Mouse (Mus musculus) liver, embryonic 11.5 days (tissue): ENCODE data around the gene D5Ertd579e. TPM values are rescaled to one million over a fixed set of nuclear protein-coding genes. Genes with fewer than 3 reads are reported as not detected.

Experiments
- ATAC-seq: fragments of 200-750 bp; cut with Nextera tagmentation; replicated peaks from 2 replicates; pipeline ENCODE4 v1.8.0; 2017; ENCODE audit warnings: moderate number of reproducible peaks, mild to moderate bottlenecking, moderate TSS enrichment, moderate library complexity; ENCODE audit not compliant: low FRiP score
- DNase-seq: peaks from one replicate; pipeline ENCODE4 v3.0.0-alpha.2; 2017; ENCODE audit warnings: low spot score
- H3K27ac ChIP-seq: fragments of 300-500 bp; sonication (generic); 2 replicates; pipeline ENCODE4 v1.5.1; 2014; ENCODE audit warnings: mild to moderate bottlenecking, low read depth, low read length, control low read depth
- H3K27me3 ChIP-seq: fragments of 300-500 bp; sonication (generic); replicated peaks from 2 replicates; pipeline ENCODE4 v1.6.1; 2014; ENCODE audit warnings: low read length, mixed read lengths; ENCODE audit not compliant: control insufficient read depth, insufficient read depth
- H3K36me3 ChIP-seq: fragments of 300-500 bp; sonication (generic); 2 replicates; pipeline ENCODE4 v1.6.1; 2014; ENCODE audit warnings: mild to moderate bottlenecking, low read length, moderate library complexity, mixed read lengths; ENCODE audit not compliant: control insufficient read depth, insufficient read depth
- H3K4me1 ChIP-seq: fragments of 300-500 bp; sonication (generic); replicated peaks from 2 replicates; pipeline ENCODE4 v1.6.1; 2014; ENCODE audit warnings: low read length, mixed read lengths; ENCODE audit not compliant: control insufficient read depth, insufficient read depth
- H3K4me2 ChIP-seq: fragments of 300-500 bp; sonication (generic); 2 replicates; pipeline ENCODE4 v1.6.1; 2014; ENCODE audit warnings: mild to moderate bottlenecking, control low read depth, moderate library complexity
- H3K4me3 ChIP-seq: fragments of 300-500 bp; sonication (generic); 2 replicates; pipeline ENCODE4 v1.5.1; 2014; ENCODE audit warnings: low read depth, low read length, control low read depth
- H3K9ac ChIP-seq: fragments of 300-500 bp; sonication (generic); 2 replicates; pipeline ENCODE4 v1.6.1; 2014; ENCODE audit warnings: low read depth, low read length, control low read depth
- H3K9me3 ChIP-seq: fragments of 300-500 bp; sonication (generic); 2 replicates; pipeline ENCODE4 v1.6.1; 2016; ENCODE audit warnings: low read length, inconsistent platforms, mixed read lengths; ENCODE audit not compliant: control insufficient read depth
- WGBS: fragments of 180-500 bp; shearing (Covaris S2); extraction: QIAGEN DNeasy Blood & Tissue Kit; methylation state at CpG from one replicate; pipeline ENCODE4 v1.1.7; 2014; 5-methylcytosine and 5-hydroxymethylcytosine counted together
- polyA plus RNA-seq: library from polyadenylated mRNA; unstranded; fragments of >200 nt; fragmentation: Nextera tagmentation; extraction: Ambion mirVana; gene quantifications from 2 replicates; pipeline ENCODE4 v1.2.1, GENCODE M21; 2014

D5Ertd579e gene
- polyA plus RNA-seq, 1 experiment from 2014 or later: 19.3 TPM

- no peak overlapping the region for H3K4me2 ChIP-seq
- H3K9ac ChIP-seq: no peak overlapping the region
- WGBS: 92% methylated on average over 16 of the region's 16 CpGs
- peaks cover 24% of the 10 kb centered on the region for H3K4me1 ChIP-seq
- H3K27me3 ChIP-seq: no peaks in the 10 kb centered on the region
- no peaks in the 10 kb centered on the region for H3K9me3 ChIP-seq
- no peaks in the 10 kb centered on the region for H3K36me3 ChIP-seq
- no peak overlapping the region for H3K27ac ChIP-seq
- no peak overlapping the region for H3K4me3 ChIP-seq
- ATAC-seq: no peak
- no peak for DNase-seq
These were observed 124.5 kb downstream of the D5Ertd579e start for GRCm38 (mm10) chr5:36571371-36571770.

GRCm38 (mm10) chr5:36570546-36571245 lies 125.1 kb downstream of the D5Ertd579e start:
- DNase-seq: no peak
- Histone ChIP-seq H3K9ac (no peak overlapping the region), H3K27me3 (no peaks in the 10 kb centered on the region), H3K4me1 (peaks cover 24% of the 10 kb centered on the region), H3K4me3 (no peak overlapping the region), H3K36me3 (no peaks in the 10 kb centered on the region), H3K4me2 (no peak overlapping the region), H3K27ac (no peak overlapping the region), H3K9me3 (no peaks in the 10 kb centered on the region)
- WGBS: 81% methylated on average over 4 of the region's 4 CpGs
- no peak for ATAC-seq

- ATAC-seq (no peak), DNase-seq (no peak)
- H3K9me3 ChIP-seq: no peaks in the 10 kb centered on the region
- no peak overlapping the region for H3K4me2 ChIP-seq
- no peak overlapping the region for H3K4me3 ChIP-seq
- H3K9ac ChIP-seq: no peak overlapping the region
- H3K36me3 ChIP-seq: no peaks in the 10 kb centered on the region
- H3K4me1 ChIP-seq: peaks cover 27% of the 10 kb centered on the region
- WGBS: 90% methylated on average over 7 of the region's 7 CpGs
- H3K27ac ChIP-seq: no peak overlapping the region
- H3K27me3 ChIP-seq: no peaks in the 10 kb centered on the region
These were observed 125.7 kb downstream of the D5Ertd579e start for GRCm38 (mm10) chr5:36570098-36570497.

- Histone ChIP-seq H3K27ac (no peak overlapping the region), H3K4me1 (peaks cover 27% of the 10 kb centered on the region), H3K4me3 (no peak overlapping the region), H3K9ac (no peak overlapping the region), H3K36me3 (no peaks in the 10 kb centered on the region), H3K27me3 (no peaks in the 10 kb centered on the region), H3K4me2 (no peak overlapping the region), H3K9me3 (no peaks in the 10 kb centered on the region)
- DNase-seq (no peak), ATAC-seq (no peak)
- WGBS: 77% methylated on average over 4 of the region's 4 CpGs
These were observed 127.7 kb downstream of the D5Ertd579e start for GRCm38 (mm10) chr5:36568118-36568517.

GRCm38 (mm10) chr5:36567627-36568026 lies 128.2 kb downstream of the D5Ertd579e start:
- H3K9ac ChIP-seq: no peak overlapping the region
- no peaks in the 10 kb centered on the region for H3K9me3 ChIP-seq
- DNase-seq (no peak), ATAC-seq (no peak)
- H3K27me3 ChIP-seq: no peaks in the 10 kb centered on the region
- H3K27ac ChIP-seq: no peak overlapping the region
- peaks cover 27% of the 10 kb centered on the region for H3K4me1 ChIP-seq
- H3K4me2 ChIP-seq: no peak overlapping the region
- no peak overlapping the region for H3K4me3 ChIP-seq
- 59% methylated on average over 2 of the region's 2 CpGs for WGBS
- H3K36me3 ChIP-seq: no peaks in the 10 kb centered on the region

GRCm38 (mm10) chr5:36564530-36564929 lies 131.3 kb downstream of the D5Ertd579e start:
- no peaks in the 10 kb centered on the region for H3K27me3 ChIP-seq
- H3K36me3 ChIP-seq: no peaks in the 10 kb centered on the region
- H3K9me3 ChIP-seq: no peaks in the 10 kb centered on the region
- DNase-seq (no peak), ATAC-seq (peak; percentile 77)
- 48% methylated on average over 9 of the region's 9 CpGs for WGBS
- H3K27ac ChIP-seq: no peak overlapping the region
- H3K9ac ChIP-seq: no peak overlapping the region
- H3K4me2 ChIP-seq: no peak overlapping the region; the same call in 1 of the 2 replicates
- H3K4me1 ChIP-seq: peaks cover 41% of the 10 kb centered on the region
- H3K4me3 ChIP-seq: no peak overlapping the region

GRCm38 (mm10) chr5:36563741-36564140 lies 132.1 kb downstream of the D5Ertd579e start:
- H3K9ac ChIP-seq: no peak overlapping the region
- no peaks in the 10 kb centered on the region for H3K27me3 ChIP-seq
- no peak overlapping the region for H3K27ac ChIP-seq
- no peaks in the 10 kb centered on the region for H3K36me3 ChIP-seq
- ATAC-seq: no peak
- H3K4me2 ChIP-seq: no peak overlapping the region
- 71% methylated on average over 6 of the region's 6 CpGs for WGBS
- no peaks in the 10 kb centered on the region for H3K9me3 ChIP-seq
- DNase-seq: no peak
- no peak overlapping the region for H3K4me3 ChIP-seq
- H3K4me1 ChIP-seq: peaks cover 41% of the 10 kb centered on the region

- Histone ChIP-seq H3K36me3 (no peaks in the 10 kb centered on the region), H3K27ac (peak overlapping the region; percentile 5; the same call in 1 of the 2 replicates), H3K9ac (no peak overlapping the region), H3K27me3 (no peaks in the 10 kb centered on the region), H3K9me3 (no peaks in the 10 kb centered on the region), H3K4me1 (peaks cover 38% of the 10 kb centered on the region), H3K4me3 (no peak overlapping the region), H3K4me2 (no peak overlapping the region)
- ATAC-seq (peak; percentile 30), DNase-seq (no peak)
- 56% methylated on average over 10 of the region's 10 CpGs for WGBS
These were observed 132.9 kb downstream of the D5Ertd579e start for GRCm38 (mm10) chr5:36562791-36563445.

GRCm38 (mm10) chr5:36561509-36561908 lies 134.3 kb downstream of the D5Ertd579e start:
- WGBS: 86% methylated on average over 4 of the region's 4 CpGs
- no peak for DNase-seq
- no peak for ATAC-seq
- Histone ChIP-seq H3K4me3 (no peak overlapping the region), H3K27ac (no peak overlapping the region), H3K4me2 (no peak overlapping the region), H3K27me3 (no peaks in the 10 kb centered on the region), H3K4me1 (peaks cover 41% of the 10 kb centered on the region), H3K9me3 (no peaks in the 10 kb centered on the region), H3K36me3 (no peaks in the 10 kb centered on the region), H3K9ac (no peak overlapping the region)
